Mouse (Mus musculus) T-helper 1 cell (primary cell): Measurements from ENCODE around the gene 6030468B19Rik.
"Not testable (repeated sequence)": the region's sequence is repeated elsewhere in the genome, so short reads cannot be mapped to it uniquely, and the experiment has no call there.

ENCODE experiments used
- in situ Hi-C: fragments of 300-600 bp; cut with MboI, MseI; formaldehyde crosslinking; loops from one replicate; pipeline ENCODE4 v1.15.1; 2025; ENCODE audit warnings: high pct_unique_total_duplicates

Gene 6030468B19Rik

GRCm38 (mm10) chr11:117801650-117802049 is 4.2 kb downstream of the 6030468B19Rik start:
- in situ Hi-C loops = loop anchor here (10.0 kb wide), 1 partner anchor 387 kb away; no protein-coding TSS in a partner anchor

GRCm38 (mm10) chr11:117803166-117803688 is 5.8 kb downstream of the 6030468B19Rik start:
- in situ Hi-C loops = loop anchor here (10.0 kb wide), 1 partner anchor 388 kb away; no protein-coding TSS in a partner anchor

- in situ Hi-C loops = loop anchor here (10.0 kb wide), 1 partner anchor 392 kb away; no protein-coding TSS in a partner anchor
These were observed 9.3 kb downstream of the 6030468B19Rik start for GRCm38 (mm10) chr11:117806781-117807180.

GRCm38 (mm10) chr11:117809407-117810311 is 12.2 kb downstream of the 6030468B19Rik start, which contains the start of the genes Gm20708 and Syngr2:
Gene Gm20708, plus strand, starts transcription at chr11:117809668.
Gene Syngr2, plus strand, starts transcription at chr11:117809668.
- in situ Hi-C loops = loop anchor here (10.0 kb wide), 1 partner anchor 395 kb away; no protein-coding TSS in a partner anchor

- in situ Hi-C loops = no loop called here
These were observed 13.1 kb downstream of the 6030468B19Rik start for GRCm38 (mm10) chr11:117810401-117811046.

- in situ Hi-C loops = no loop called here
These were observed 16.4 kb downstream of the 6030468B19Rik start for GRCm38 (mm10) chr11:117813867-117814266.

- in situ Hi-C loops = no loop called here
These were observed 17.4 kb downstream of the 6030468B19Rik start for GRCm38 (mm10) chr11:117814704-117815366.

GRCm38 (mm10) chr11:117815850-117816249 is 18.4 kb downstream of the 6030468B19Rik start:
- in situ Hi-C loops = not testable (repeated sequence)

GRCm38 (mm10) chr11:117816389-117816996 is 19.0 kb downstream of the 6030468B19Rik start:
- in situ Hi-C loops = no loop called here

GRCm38 (mm10) chr11:117819095-117819494 is 21.6 kb downstream of the 6030468B19Rik start:
- in situ Hi-C loops = no loop called here

GRCm38 (mm10) chr11:117820173-117820572 is 22.7 kb downstream of the 6030468B19Rik start:
- in situ Hi-C loops = loop anchor here (5.0 kb wide), 1 partner anchor 113 kb away; no protein-coding TSS in a partner anchor

- in situ Hi-C loops = loop anchor here (5.0 kb wide), 1 partner anchor 115 kb away; no protein-coding TSS in a partner anchor
These were observed 24.4 kb downstream of the 6030468B19Rik start for GRCm38 (mm10) chr11:117821868-117822267.

GRCm38 (mm10) chr11:117822728-117823241 is 25.3 kb downstream of the 6030468B19Rik start:
- in situ Hi-C loops = loop anchor here (5.0 kb wide), 1 partner anchor 115 kb away; no protein-coding TSS in a partner anchor

GRCm38 (mm10) chr11:117823411-117823810 is 26.0 kb downstream of the 6030468B19Rik start:
- in situ Hi-C loops = loop anchor here (5.0 kb wide), 1 partner anchor 116 kb away; no protein-coding TSS in a partner anchor

GRCm38 (mm10) chr11:117824060-117824969 is 26.9 kb downstream of the 6030468B19Rik start:
- in situ Hi-C loops = loop anchor here (5.0 kb wide), 1 partner anchor 117 kb away; no protein-coding TSS in a partner anchor

GRCm38 (mm10) chr11:117825333-117826101 is 28.1 kb downstream of the 6030468B19Rik start, which contains the start of the genes Afmid and Tk1:
Gene Afmid, plus strand, starts transcription at chr11:117825924.
Gene Tk1, minus strand, starts transcription at chr11:117826092.
- in situ Hi-C loops = no loop called here

- in situ Hi-C loops = no loop called here
These were observed 28.7 kb downstream of the 6030468B19Rik start for GRCm38 (mm10) chr11:117826164-117826563.

GRCm38 (mm10) chr11:117826916-117827315 is 29.5 kb downstream of the 6030468B19Rik start:
- in situ Hi-C loops = no loop called here
